Mouse (Mus musculus) skeletal muscle tissue, adult 2 months (tissue): ENCODE measurements around the gene Armc10.
"Not testable (repeated sequence)": the region's sequence is repeated elsewhere in the genome, so short reads cannot be mapped to it uniquely, and the experiment has no call there.

Experiments
- DNase-seq: peaks from one replicate; pipeline ENCODE4 v3.0.0-alpha.2; 2012; ENCODE audit warnings: low read depth, low spot score

The Armc10 gene

GRCm38 (mm10) chr5:21645439-21646132 lies at the start of gene Armc10, which contains the start of gene Fbxl13:
Gene Armc10 (plus strand): TSS chr5:21645813.
Gene Fbxl13 (minus strand): TSS chr5:21645634.
- DNase-seq: peak; percentile 83

- DNase-seq: not testable (repeated sequence)
Measured at GRCm38 (mm10) chr5:21599536-21599935, 46.1 kb upstream of the Armc10 start.

GRCm38 (mm10) chr5:21599961-21600360 lies 45.7 kb upstream of the Armc10 start:
- DNase-seq: no peak

- DNase-seq: no peak
Measured at GRCm38 (mm10) chr5:21605936-21606335, 39.7 kb upstream of the Armc10 start.

DNA sequence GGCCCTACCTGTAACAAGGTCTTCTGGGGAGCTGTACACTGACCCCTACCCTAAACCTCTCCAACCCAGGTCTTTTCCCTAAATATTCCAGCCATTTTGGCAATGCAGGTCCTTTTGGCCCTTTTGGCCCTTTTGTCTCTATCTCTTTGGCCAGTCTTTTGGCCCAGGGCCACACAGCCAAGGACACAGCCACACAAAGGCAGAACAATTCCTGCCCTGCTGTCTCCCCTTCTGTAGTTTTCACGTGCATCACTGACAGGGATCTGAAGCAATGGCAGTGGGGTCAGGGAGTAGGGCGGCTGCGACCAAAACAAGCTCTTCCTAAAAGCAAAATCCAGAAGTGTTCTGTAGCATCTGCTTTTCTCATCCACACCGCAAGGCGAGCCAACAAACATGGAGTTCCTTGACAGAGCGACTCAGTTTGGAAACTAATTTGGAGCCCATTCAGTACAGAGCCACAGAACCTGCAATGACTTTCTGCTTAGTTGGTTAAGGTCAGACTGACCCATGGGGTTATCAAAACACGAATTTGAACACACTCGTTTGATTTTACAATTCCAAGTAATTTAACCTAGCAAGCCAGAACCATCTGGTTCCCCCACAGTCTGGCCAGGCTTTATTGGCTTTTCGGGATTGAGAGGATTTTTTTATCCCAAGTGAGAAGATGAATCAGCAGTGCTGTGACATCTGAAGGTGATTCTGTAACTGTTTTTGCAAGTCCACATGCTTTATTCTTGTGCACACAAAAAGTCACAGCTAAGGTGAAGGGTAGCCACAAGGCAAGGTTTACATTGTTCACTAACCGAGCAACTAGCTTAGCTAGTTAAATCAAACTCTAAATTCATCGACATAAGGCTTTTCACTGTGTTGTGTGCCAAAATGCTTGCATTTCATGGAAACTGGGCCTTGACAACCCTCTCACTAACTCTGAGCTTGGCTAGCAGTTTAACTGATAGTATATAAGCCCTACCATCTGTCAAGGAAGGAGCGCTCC lies 37.0 kb upstream of the Armc10 start:
- DNase-seq: peak; percentile 32

GRCm38 (mm10) chr5:21610996-21611395 lies 34.6 kb upstream of the Armc10 start:
- DNase-seq: no peak

DNA sequence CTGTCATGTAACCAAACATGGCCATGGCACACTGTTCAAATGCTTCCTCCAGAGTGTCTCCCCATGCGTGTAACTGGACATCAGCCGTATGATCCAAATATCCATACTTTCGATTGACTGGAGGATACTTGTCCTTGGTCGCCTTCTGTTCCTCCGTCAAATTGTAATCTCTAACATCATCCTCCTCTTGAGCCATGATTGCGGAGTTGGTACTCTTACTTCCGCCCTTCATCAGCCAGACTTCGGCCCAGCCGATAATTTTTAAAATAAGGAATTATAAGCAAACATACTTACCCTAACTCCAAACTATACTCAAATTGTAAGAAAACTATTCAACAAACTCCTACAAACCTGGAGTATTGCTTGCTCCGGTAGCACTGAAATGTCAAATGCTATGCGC lies 31.3 kb upstream of the Armc10 start:
- not testable (repeated sequence) for DNase-seq

- DNase-seq: no peak
Measured at GRCm38 (mm10) chr5:21616450-21617009, 29.1 kb upstream of the Armc10 start.

DNA sequence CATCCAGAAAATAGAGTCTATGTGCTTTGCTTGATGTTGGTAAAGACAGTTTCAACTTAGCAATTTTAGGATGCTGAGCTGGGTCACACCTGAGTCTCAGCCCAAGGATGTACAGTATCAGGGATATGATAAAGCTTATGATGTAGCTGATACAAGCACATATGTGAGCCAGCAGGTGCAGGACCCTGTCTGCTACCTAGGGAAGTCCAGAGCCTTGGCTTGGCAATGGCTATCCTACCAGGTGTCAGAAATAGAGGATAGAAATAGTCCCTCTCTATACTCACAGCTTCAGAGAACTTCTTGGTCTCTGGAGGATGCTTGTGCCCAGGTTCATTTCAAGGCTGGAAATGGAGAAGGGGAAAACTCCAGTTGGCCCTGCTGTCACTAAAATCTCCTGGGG lies 19.7 kb upstream of the Armc10 start:
- no peak for DNase-seq

GRCm38 (mm10) chr5:21640961-21641360 lies 4.7 kb upstream of the Armc10 start:
- DNase-seq: no peak

DNA sequence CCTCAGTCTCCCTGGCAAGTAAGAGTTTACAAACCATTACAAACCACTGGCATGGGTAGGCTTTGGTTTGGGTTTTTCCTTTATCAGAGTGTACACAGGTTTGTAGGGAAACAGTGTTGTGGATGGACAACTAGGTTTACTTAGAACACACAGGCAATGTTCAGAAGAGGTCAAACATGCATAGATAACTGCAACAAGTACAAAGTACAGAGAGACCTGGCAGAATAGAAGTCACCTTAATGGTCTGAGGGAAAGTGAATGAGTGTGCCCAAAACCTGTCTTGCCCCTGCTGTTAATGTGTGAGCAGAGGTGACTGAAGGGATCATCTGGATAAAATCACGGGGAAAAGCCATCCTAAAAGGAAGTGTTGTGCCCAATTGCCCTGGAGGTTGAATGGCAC lies 2.0 kb upstream of the Armc10 start:
- DNase-seq: no peak

DNA sequence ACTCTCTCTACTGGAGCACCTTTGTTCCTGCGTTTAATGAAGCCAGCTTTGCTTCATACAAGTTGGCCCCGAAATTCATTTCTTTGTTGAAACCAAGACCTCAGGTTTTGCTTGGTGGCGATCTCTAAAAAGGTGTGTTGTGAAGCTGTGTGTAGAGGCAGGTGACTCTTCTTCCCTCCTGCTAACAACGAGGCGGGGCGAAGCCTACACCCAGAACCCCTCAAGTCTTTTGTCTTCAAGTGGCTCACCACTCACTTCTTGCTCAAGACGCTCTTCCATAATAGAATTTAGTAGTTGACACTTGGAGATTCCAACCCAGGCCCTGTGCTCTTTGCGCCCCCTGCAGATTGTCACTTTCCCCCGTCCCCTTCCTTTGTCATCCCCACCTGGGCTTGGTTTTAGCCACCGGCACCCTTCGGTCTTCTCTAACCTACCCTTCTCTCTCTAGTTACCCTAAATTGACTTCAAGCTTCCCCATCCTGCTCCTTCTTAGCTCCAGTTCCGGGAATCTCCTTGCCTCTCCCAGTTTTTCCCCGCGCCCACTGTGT lies 648 bp upstream of the Armc10 start:
- DNase-seq: no peak

DNA sequence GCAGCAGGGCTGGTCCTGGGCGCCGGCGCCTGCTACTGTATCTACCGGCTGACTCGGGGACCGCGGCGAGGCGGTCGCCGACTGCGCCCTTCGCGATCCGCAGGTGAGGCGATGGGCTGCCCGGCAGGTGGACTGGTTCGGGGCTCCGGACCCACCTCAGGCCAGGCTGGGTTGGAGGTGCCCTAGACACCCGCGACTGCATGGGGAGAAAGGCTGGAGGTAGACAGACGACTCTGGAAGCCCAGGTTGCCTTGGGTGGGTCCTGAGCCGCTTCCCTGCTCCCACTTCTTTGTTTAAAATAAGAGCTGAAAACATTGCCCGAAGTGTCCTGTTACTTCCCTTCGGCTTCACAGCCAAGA lies 499 bp downstream of the Armc10 start:
- no peak for DNase-seq

GRCm38 (mm10) chr5:21650736-21651135 lies 5.1 kb downstream of the Armc10 start:
- DNase-seq: no peak

DNA sequence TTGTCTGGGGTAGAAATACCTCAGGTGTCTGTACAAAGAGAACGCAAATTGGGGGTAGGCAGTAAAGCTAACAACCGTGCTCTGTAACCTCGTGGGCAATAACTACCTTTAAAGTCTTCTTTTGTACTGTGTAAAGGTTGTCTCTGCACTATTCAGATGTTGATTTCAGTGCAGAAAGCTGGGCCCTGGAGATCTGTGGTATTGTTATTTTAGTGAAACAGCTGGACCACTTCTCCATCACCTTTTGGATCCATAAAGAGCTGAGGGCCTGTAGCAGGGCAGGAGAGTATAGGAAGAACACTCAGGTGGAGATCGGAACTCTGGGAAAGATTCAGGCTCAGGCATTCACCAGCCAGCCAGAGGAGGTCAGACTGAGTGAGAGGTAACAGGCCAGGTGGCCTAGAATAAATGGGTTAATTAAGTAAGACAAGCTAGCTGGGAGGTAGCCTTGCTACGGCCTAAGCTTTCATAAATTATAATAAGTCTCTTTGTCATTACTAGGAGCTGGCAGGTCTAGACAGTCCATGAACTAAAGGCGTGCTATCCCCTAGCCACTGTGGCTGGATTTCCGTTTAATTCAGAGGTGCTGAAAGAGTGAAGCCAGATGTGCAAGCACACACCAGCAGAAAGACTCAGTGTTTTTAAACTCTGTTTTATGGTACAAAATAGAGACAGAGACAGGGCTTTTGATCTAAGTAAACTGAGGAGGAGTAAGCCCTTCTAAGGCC lies 6.4 kb downstream of the Armc10 start:
- DNase-seq: no peak

- DNase-seq: no peak
Measured at GRCm38 (mm10) chr5:21656912-21657311, 11.3 kb downstream of the Armc10 start.

GRCm38 (mm10) chr5:21658038-21658437 lies 12.4 kb downstream of the Armc10 start:
- DNase-seq: no peak

DNA sequence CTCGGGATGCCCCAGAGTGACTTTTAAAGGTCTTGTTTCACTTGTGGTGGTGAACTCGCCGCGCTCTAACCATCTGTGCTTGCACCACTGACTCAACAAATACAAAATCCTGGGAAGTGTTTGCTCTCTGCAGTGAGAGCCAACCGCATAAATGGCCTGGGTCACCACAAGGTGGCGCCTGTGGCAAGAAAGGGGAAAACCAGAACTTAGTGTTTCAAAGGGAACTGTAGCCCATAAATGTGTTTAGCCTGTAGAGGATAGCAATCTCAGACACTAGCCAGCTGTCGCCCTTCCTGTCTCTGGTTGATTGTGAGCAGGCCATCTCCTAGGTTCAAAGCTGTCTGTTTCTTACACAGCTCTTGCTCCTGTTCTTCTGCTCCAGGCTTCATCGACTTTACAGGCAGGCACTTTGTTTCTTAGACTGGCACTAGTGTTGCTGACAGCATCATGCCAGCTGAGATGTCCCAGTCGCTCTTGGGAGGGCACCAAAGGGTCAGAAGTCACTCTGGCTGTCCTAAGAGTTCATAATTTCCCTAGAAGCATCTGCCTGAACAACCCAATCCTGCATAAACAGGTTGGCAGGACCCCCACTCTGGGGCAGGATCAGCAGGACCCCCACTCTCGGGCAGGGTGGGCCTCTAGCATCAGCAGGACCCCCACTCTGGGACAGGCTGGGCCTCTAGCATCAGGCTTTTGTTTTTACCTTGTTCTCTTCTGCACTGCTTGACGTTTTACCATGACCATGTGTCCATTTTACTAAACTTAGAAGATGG lies 13.2 kb downstream of the Armc10 start:
- DNase-seq: peak; percentile 45

GRCm38 (mm10) chr5:21660850-21661249 lies 15.2 kb downstream of the Armc10 start:
- DNase-seq: no peak

GRCm38 (mm10) chr5:21663081-21663480 lies 17.5 kb downstream of the Armc10 start:
- DNase-seq: no peak
